Mouse (Mus musculus) liver, embryonic 14.5 days (tissue): ENCODE measurements around the gene Slc25a21.

ENCODE experiments used
- CTCF ChIP-seq: IDR thresholded peaks from 2 replicates; pipeline ENCODE4 v1.5.1; 2016; ENCODE audit warnings: antibody characterized with exemption, low read depth, control low read depth
- EP300 ChIP-seq: IDR thresholded peaks from 2 replicates; pipeline ENCODE4 v1.6.1; 2016; ENCODE audit warnings: antibody characterized with exemption, low read depth

GRCm38 (mm10) chr12:56694936-56695335, 502.3 kb downstream of the Slc25a21 start:
- TF ChIP-seq CTCF (no peak), EP300 (no peak)
